Mouse (Mus musculus) testis, adult 2 months (tissue): ENCODE results near the gene Padi2. TPM values are rescaled to one million over a fixed set of nuclear protein-coding genes. Genes with fewer than 3 reads are reported as not detected.

ENCODE experiments used
- H3K27ac ChIP-seq: fragments of 200-500 bp; 2 replicates; pipeline ENCODE4 v1.5.1; 2012; ENCODE audit warnings: low read depth, low read length; ENCODE audit not compliant: control insufficient read depth, insufficient read depth
- H3K27me3 ChIP-seq: fragments of 200-500 bp; 2 replicates; pipeline ENCODE4 v1.6.1; 2012; ENCODE audit warnings: mild to moderate bottlenecking, low read length, moderate library complexity; ENCODE audit not compliant: control insufficient read depth, insufficient read depth
- H3K36me3 ChIP-seq: fragments of 200-500 bp; 2 replicates; pipeline ENCODE4 v1.6.1; 2012; ENCODE audit warnings: mild to moderate bottlenecking, low read length; ENCODE audit not compliant: control insufficient read depth, insufficient read depth
- H3K4me1 ChIP-seq: fragments of 200-500 bp; 2 replicates; pipeline ENCODE4 v1.6.1; 2012; ENCODE audit warnings: low read length; ENCODE audit not compliant: control insufficient read depth, insufficient read depth
- H3K4me3 ChIP-seq: fragments of 200-500 bp; 2 replicates; pipeline ENCODE4 v1.5.1; 2012; ENCODE audit warnings: low read depth, mild to moderate bottlenecking, low read length, moderate library complexity, mixed read lengths; ENCODE audit not compliant: control insufficient read depth
- CTCF ChIP-seq: fragments of 200-500 bp; IDR thresholded peaks from 2 replicates; pipeline ENCODE4 v1.5.1; 2012; ENCODE audit warnings: low read depth, mild to moderate bottlenecking, inconsistent platforms, low read length, moderate library complexity; ENCODE audit not compliant: control insufficient read depth, insufficient read depth, insufficient replicate concordance
- POLR2A ChIP-seq: fragments of 200-500 bp; IDR thresholded peaks from 2 replicates; pipeline ENCODE4 v1.6.1; 2012; ENCODE audit warnings: low read depth, mild to moderate bottlenecking, inconsistent platforms, low read length, moderate library complexity; ENCODE audit not compliant: control insufficient read depth
- polyA plus RNA-seq: library from polyadenylated mRNA; depleted of rRNA; stranded (reverse); fragments of >200 nt; gene quantifications from 2 replicates; pipeline ENCODE4 v1.2.3, GENCODE M21; 2012; rRNA removed

The Padi2 gene
- polyA plus RNA-seq: 1.8 and 1.9 TPM in 2 replicates

DNA sequence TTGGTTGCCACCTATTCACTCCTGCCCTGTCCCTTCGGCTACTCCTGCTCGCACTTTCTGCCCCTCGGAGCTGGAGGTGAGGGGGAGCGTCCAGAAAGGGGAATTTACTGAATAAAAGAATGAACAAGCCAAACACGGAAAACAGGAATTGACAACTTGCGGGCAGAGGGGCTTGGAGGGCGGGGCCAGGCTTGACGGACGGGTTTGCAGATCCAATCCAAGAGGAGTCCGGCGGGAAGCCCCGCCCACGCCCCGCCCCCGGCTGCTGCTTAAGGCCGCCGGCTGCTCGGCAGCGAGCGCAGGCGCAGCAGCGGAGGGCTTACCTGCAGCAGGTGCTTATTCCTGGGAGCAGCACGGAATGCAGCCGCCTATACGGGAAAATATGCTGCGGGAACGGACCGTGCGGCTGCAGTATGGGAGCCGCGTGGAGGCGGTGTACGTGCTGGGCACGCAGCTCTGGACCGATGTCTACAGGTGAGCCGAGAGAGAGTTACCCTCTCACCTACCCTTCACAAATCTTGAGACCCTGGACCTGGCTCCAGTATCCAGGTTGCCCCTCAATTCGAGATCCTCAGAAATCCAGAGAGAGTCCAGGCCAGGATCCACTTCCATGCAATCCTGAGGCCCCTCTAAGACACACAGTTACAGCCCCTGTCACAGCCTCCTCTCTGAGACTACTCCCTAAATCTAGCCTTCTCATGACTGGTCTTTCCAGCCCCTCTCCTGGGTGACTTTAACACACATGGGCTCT, at the start of gene Padi2:
TSS of gene Padi2 (plus strand) at position 269 of the 751 bp plus-strand sequence.
- no peak for TF ChIP-seq CTCF
- TF ChIP-seq POLR2A: no peak
- no peaks in the 10 kb centered on the region; the same call in 1 of the 2 replicates for H3K27me3 ChIP-seq
- H3K27ac ChIP-seq: no peak within 1 kb of the TSS
- H3K4me1 ChIP-seq: peaks cover 16% of the 10 kb centered on the region
- no peaks in the 10 kb centered on the region for H3K36me3 ChIP-seq
- peak within 1 kb of the TSS; percentile 77 for H3K4me3 ChIP-seq

DNA sequence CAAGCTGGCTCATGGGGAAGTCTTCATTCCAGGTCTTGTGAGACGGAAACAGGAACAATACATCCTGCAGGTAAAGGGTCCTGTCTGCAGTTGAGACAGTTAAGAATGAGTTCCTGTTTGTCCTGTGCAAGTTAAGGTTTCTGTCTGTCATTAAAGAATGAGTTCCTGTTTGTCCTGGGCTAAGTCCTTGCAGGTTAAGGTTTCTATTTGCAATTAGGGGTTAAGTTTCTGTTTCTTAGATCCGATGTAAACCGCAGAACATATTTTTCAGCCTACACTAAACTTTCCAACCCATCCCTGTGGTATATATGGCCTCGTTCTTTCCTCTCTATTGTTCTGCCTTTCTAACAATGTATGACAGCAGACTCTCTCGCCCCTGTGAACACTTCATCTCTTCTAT, 49.1 kb upstream of the Padi2 start:
- Histone ChIP-seq H3K27ac (no peak overlapping the region), H3K4me1 (peaks cover 6% of the 10 kb centered on the region), H3K4me3 (no peak overlapping the region), H3K27me3 (no peaks in the 10 kb centered on the region), H3K36me3 (no peaks in the 10 kb centered on the region)
- no peak for TF ChIP-seq POLR2A
- no peak for TF ChIP-seq CTCF

DNA sequence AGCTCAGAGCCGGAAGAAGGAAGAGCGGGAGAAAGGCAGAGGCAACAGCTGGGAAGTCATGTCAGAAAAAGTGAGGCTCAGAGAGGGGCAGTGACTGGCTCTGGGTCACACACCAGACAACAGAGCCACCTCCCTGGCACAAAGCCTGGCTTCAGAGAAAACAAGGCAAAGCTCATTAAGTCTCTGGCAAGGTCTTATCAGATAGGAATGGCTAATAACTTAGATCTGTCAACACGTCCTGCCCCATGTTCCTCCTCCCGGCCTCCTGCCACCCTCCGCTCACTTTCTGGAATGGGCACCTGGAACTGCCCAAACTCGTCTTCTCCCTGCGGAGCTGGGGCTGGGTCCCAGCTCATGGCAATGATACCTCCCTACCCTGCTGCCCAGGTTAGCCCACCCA, 48.3 kb upstream of the Padi2 start:
- Histone ChIP-seq H3K27me3 (no peaks in the 10 kb centered on the region), H3K4me1 (peaks cover 6% of the 10 kb centered on the region)
- no peak for TF ChIP-seq CTCF
- no peak for TF ChIP-seq POLR2A

DNA sequence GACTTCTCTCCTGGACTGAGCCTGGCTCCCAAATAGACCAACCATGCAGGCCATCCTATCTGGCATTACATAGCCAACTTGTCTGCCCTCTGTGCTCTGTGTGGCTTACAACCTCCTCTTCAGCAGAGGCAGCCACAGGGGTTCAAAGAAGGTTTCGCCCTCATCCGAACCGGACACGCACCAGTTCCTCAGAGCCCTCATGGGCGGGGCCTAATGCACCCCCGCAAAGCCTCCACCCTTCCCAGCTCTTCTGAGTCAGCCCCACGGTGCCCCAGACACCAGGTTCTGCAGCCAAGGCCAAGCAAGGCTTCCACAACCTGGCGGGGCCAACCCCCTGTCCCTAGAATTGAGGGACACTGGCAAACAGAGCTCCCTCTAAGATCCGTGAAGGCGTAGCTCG, 46.9 kb upstream of the Padi2 start:
- Histone ChIP-seq H3K4me3 (no peak overlapping the region), H3K4me1 (no peaks in the 10 kb centered on the region), H3K27ac (no peak overlapping the region), H3K36me3 (no peaks in the 10 kb centered on the region), H3K27me3 (no peaks in the 10 kb centered on the region)
- no peak for TF ChIP-seq CTCF
- TF ChIP-seq POLR2A: no peak

More for the DNA sequence above, 48.3 kb upstream of the Padi2 start:
- Histone ChIP-seq H3K36me3 (no peaks in the 10 kb centered on the region), H3K4me3 (no peak overlapping the region), H3K27ac (no peak overlapping the region)

DNA sequence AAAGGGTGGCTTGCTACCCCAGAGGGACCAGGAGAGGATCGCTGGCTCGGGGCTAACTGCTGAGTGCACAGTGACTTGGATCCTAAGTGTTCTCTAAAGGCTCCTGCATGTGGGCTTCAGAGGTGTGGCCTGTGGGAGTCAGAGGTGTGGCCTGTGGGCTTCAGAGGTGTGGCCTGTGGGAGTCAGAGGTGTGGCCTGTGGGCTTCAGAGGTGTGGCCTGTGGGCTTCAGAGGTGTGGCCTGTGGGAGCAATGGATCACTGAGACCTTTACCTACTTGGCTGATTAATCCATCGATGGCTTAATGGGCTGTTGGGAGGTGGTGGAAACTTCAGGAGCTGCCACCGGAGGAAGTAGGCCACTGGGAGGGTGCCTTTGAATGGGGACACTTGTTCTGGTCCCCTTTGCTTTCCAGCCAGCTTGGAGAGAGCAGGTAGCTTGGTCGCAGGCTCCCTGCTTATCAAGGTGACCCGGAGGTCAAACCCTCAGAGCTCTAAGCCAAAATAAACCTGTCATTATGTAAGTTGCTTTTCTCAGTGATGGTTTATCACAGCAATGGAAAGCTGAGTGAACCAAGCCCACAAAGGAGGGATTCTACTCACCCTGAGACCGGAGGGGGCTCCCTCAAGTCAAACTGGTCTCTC, 45.9 kb upstream of the Padi2 start:
- no peak for TF ChIP-seq POLR2A
- no peak for TF ChIP-seq CTCF
- Histone ChIP-seq H3K4me3 (no peak overlapping the region), H3K4me1 (no peaks in the 10 kb centered on the region), H3K27me3 (no peaks in the 10 kb centered on the region), H3K27ac (no peak overlapping the region), H3K36me3 (no peaks in the 10 kb centered on the region)

DNA sequence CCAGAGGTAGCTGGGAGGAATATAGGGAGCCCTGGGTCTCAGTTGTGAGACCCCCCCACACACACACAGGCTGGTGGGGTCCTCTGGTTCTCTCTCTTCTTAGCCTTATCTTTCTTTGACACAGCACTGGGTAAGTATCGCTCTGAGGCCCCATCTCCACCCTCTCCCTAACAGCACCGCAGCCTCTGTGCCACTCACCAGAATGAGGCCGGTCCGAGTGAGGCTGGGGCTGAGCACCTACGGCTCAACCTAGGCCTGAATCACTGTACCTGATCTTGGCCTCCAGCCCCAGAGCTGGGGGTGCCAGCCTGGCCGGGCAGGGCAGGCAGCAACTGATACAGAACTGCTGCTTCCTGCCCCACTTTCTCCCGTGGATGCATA, 45.4 kb upstream of the Padi2 start:
- no peak overlapping the region for H3K4me3 ChIP-seq
- TF ChIP-seq CTCF (no peak), POLR2A (no peak)
- H3K27ac ChIP-seq: no peak overlapping the region
- no peaks in the 10 kb centered on the region for H3K4me1 ChIP-seq
- H3K36me3 ChIP-seq: no peaks in the 10 kb centered on the region
- no peaks in the 10 kb centered on the region for H3K27me3 ChIP-seq

DNA sequence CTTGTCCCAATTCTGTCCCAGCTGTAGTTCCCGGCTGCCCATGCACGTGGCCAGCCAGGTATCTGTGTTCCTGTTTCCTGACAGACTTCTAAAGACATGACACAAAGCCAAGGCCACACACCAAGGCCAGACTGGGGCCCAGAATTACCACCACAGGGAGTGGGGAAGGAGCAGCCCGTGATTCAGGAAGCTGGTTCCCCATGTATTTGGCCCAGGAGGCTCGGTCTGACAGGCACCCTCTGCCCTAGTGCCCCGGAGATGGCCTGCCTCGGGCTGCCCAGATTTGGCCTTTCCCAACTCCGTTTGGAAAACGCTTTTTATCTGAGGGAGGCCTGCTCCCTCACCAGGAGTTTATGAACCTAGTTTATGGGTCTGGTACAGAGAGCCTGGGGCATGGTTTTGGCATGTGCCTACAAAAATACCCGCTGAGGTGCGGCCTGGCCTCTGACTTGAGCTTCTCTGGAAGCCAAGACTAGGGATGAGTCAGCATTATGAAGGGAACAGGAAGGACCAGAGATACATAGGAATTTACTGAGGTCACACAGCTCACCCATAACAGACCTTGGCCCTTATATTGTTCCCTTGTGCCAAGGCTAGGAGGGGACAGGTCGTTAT, 44.0 kb upstream of the Padi2 start:
- TF ChIP-seq CTCF (no peak), POLR2A (no peak)
- Histone ChIP-seq H3K27ac (no peak overlapping the region), H3K36me3 (no peaks in the 10 kb centered on the region), H3K27me3 (no peaks in the 10 kb centered on the region), H3K4me1 (no peaks in the 10 kb centered on the region), H3K4me3 (no peak overlapping the region)
